Mouse (Mus musculus): Measurements from ENCODE around the gene Ptpro.

Ptpro gene

GRCm38 (mm10) chr6:137455537-137456041 is 203.5 kb downstream of the Ptpro start:
- TF ChIP-seq GATA4 (IDR thresholded peaks at IDR 0.05; ENCODE audit: insufficient replicate concordance, low read length): no peak

GRCm38 (mm10) chr6:137456064-137456463 is 203.9 kb downstream of the Ptpro start:
- TF ChIP-seq GATA4 (IDR thresholded peaks at IDR 0.05; ENCODE audit: insufficient replicate concordance, low read length): no peak; the same call in 1 of the 2 replicates

- no peak for TF ChIP-seq GATA4 (IDR thresholded peaks at IDR 0.05; ENCODE audit: insufficient replicate concordance, low read length)
These were observed 205.1 kb downstream of the Ptpro start for GRCm38 (mm10) chr6:137457210-137457609.

- TF ChIP-seq GATA4 (IDR thresholded peaks at IDR 0.05; ENCODE audit: insufficient replicate concordance, low read length): no peak
These were observed 206.0 kb downstream of the Ptpro start for GRCm38 (mm10) chr6:137458136-137458535.

- TF ChIP-seq GATA4 (IDR thresholded peaks at IDR 0.05; ENCODE audit: insufficient replicate concordance, low read length): no peak
These were observed 211.7 kb downstream of the Ptpro start for GRCm38 (mm10) chr6:137463771-137464170.

GRCm38 (mm10) chr6:137465253-137465652 is 213.1 kb downstream of the Ptpro start:
- TF ChIP-seq GATA4 (IDR thresholded peaks at IDR 0.05; ENCODE audit: insufficient replicate concordance, low read length): no peak

- no peak for TF ChIP-seq GATA4 (IDR thresholded peaks at IDR 0.05; ENCODE audit: insufficient replicate concordance, low read length)
These were observed 214.1 kb downstream of the Ptpro start for GRCm38 (mm10) chr6:137466256-137466655.

GRCm38 (mm10) chr6:137467696-137468095 is 215.6 kb downstream of the Ptpro start:
- TF ChIP-seq GATA4 (IDR thresholded peaks at IDR 0.05; ENCODE audit: insufficient replicate concordance, low read length): no peak

GRCm38 (mm10) chr6:137469541-137469940 is 217.4 kb downstream of the Ptpro start:
- no peak for TF ChIP-seq GATA4 (IDR thresholded peaks at IDR 0.05; ENCODE audit: insufficient replicate concordance, low read length)

- TF ChIP-seq GATA4 (IDR thresholded peaks at IDR 0.05; ENCODE audit: insufficient replicate concordance, low read length): no peak
These were observed 218.9 kb downstream of the Ptpro start for GRCm38 (mm10) chr6:137470901-137471598.

GRCm38 (mm10) chr6:137472129-137472528 is 220.0 kb downstream of the Ptpro start:
- no peak for TF ChIP-seq GATA4 (IDR thresholded peaks at IDR 0.05; ENCODE audit: insufficient replicate concordance, low read length)

GRCm38 (mm10) chr6:137473433-137473832 is 221.3 kb downstream of the Ptpro start:
- no peak for TF ChIP-seq GATA4 (IDR thresholded peaks at IDR 0.05; ENCODE audit: insufficient replicate concordance, low read length)

GRCm38 (mm10) chr6:137482891-137483290 is 230.8 kb downstream of the Ptpro start:
- no peak for TF ChIP-seq GATA4 (IDR thresholded peaks at IDR 0.05; ENCODE audit: insufficient replicate concordance, low read length)

- TF ChIP-seq GATA4 (IDR thresholded peaks at IDR 0.05; ENCODE audit: insufficient replicate concordance, low read length): no peak
These were observed 235.3 kb downstream of the Ptpro start for GRCm38 (mm10) chr6:137487443-137487842.

- TF ChIP-seq GATA4 (IDR thresholded peaks at IDR 0.05; ENCODE audit: insufficient replicate concordance, low read length): no peak
These were observed 238.0 kb downstream of the Ptpro start for GRCm38 (mm10) chr6:137490115-137490514.

- no peak for TF ChIP-seq GATA4 (IDR thresholded peaks at IDR 0.05; ENCODE audit: insufficient replicate concordance, low read length)
These were observed 239.5 kb downstream of the Ptpro start for GRCm38 (mm10) chr6:137491659-137492058.

- no peak for TF ChIP-seq GATA4 (IDR thresholded peaks at IDR 0.05; ENCODE audit: insufficient replicate concordance, low read length)
These were observed 240.5 kb downstream of the Ptpro start for GRCm38 (mm10) chr6:137492582-137492981.

All from liver, adult (tissue).